Mouse (Mus musculus) liver, embryonic 11.5 days (tissue): ENCODE measurements around the gene Ccdc42. TPM values are rescaled to one million over a fixed set of nuclear protein-coding genes. Genes with fewer than 3 reads are reported as not detected.

Experiments
- ATAC-seq: fragments of 200-750 bp; cut with Nextera tagmentation; replicated peaks from 2 replicates; pipeline ENCODE4 v1.8.0; 2017; ENCODE audit warnings: moderate number of reproducible peaks, mild to moderate bottlenecking, moderate TSS enrichment, moderate library complexity; ENCODE audit not compliant: low FRiP score
- DNase-seq: peaks from one replicate; pipeline ENCODE4 v3.0.0-alpha.2; 2017; ENCODE audit warnings: low spot score
- H3K27ac ChIP-seq: fragments of 300-500 bp; sonication (generic); 2 replicates; pipeline ENCODE4 v1.5.1; 2014; ENCODE audit warnings: mild to moderate bottlenecking, low read depth, low read length, control low read depth
- H3K27me3 ChIP-seq: fragments of 300-500 bp; sonication (generic); replicated peaks from 2 replicates; pipeline ENCODE4 v1.6.1; 2014; ENCODE audit warnings: low read length, mixed read lengths; ENCODE audit not compliant: control insufficient read depth, insufficient read depth
- H3K36me3 ChIP-seq: fragments of 300-500 bp; sonication (generic); 2 replicates; pipeline ENCODE4 v1.6.1; 2014; ENCODE audit warnings: mild to moderate bottlenecking, low read length, moderate library complexity, mixed read lengths; ENCODE audit not compliant: control insufficient read depth, insufficient read depth
- H3K4me1 ChIP-seq: fragments of 300-500 bp; sonication (generic); replicated peaks from 2 replicates; pipeline ENCODE4 v1.6.1; 2014; ENCODE audit warnings: low read length, mixed read lengths; ENCODE audit not compliant: control insufficient read depth, insufficient read depth
- H3K4me2 ChIP-seq: fragments of 300-500 bp; sonication (generic); 2 replicates; pipeline ENCODE4 v1.6.1; 2014; ENCODE audit warnings: mild to moderate bottlenecking, control low read depth, moderate library complexity
- H3K4me3 ChIP-seq: fragments of 300-500 bp; sonication (generic); 2 replicates; pipeline ENCODE4 v1.5.1; 2014; ENCODE audit warnings: low read depth, low read length, control low read depth
- H3K9ac ChIP-seq: fragments of 300-500 bp; sonication (generic); 2 replicates; pipeline ENCODE4 v1.6.1; 2014; ENCODE audit warnings: low read depth, low read length, control low read depth
- H3K9me3 ChIP-seq: fragments of 300-500 bp; sonication (generic); 2 replicates; pipeline ENCODE4 v1.6.1; 2016; ENCODE audit warnings: low read length, inconsistent platforms, mixed read lengths; ENCODE audit not compliant: control insufficient read depth
- WGBS: fragments of 180-500 bp; shearing (Covaris S2); extraction: QIAGEN DNeasy Blood & Tissue Kit; methylation state at CpG from one replicate; pipeline ENCODE4 v1.1.7; 2014; 5-methylcytosine and 5-hydroxymethylcytosine counted together
- polyA plus RNA-seq: library from polyadenylated mRNA; unstranded; fragments of >200 nt; fragmentation: Nextera tagmentation; extraction: Ambion mirVana; gene quantifications from 2 replicates; pipeline ENCODE4 v1.2.1, GENCODE M21; 2014

Ccdc42 gene
- polyA plus RNA-seq, 1 experiment from 2014 or later: 0.56 TPM

- Histone ChIP-seq H3K9me3 (no peaks in the 10 kb centered on the region), H3K27me3 (no peaks in the 10 kb centered on the region), H3K4me3 (no peak overlapping the region), H3K27ac (no peak overlapping the region), H3K4me1 (no peaks in the 10 kb centered on the region), H3K36me3 (no peaks in the 10 kb centered on the region), H3K9ac (no peak overlapping the region), H3K4me2 (no peak overlapping the region)
- 40% methylated on average over 9 of the region's 9 CpGs for WGBS
- ATAC-seq (no peak), DNase-seq (peak; percentile 38)
Measured at GRCm38 (mm10) chr11:68579462-68579881, 7.3 kb upstream of the Ccdc42 start.

GRCm38 (mm10) chr11:68580566-68580965 is 6.3 kb upstream of the Ccdc42 start:
- Histone ChIP-seq H3K27me3 (no peaks in the 10 kb centered on the region), H3K4me3 (no peak overlapping the region), H3K4me1 (no peaks in the 10 kb centered on the region), H3K9ac (no peak overlapping the region), H3K27ac (no peak overlapping the region), H3K36me3 (no peaks in the 10 kb centered on the region), H3K9me3 (no peaks in the 10 kb centered on the region), H3K4me2 (no peak overlapping the region)
- WGBS: 58% methylated on average over 6 of the region's 6 CpGs
- no peak for ATAC-seq
- no peak for DNase-seq

- 87% methylated on average over 13 of the region's 13 CpGs for WGBS
- no peak overlapping the region for H3K4me3 ChIP-seq
- no peak overlapping the region for H3K4me2 ChIP-seq
- H3K9me3 ChIP-seq: no peaks in the 10 kb centered on the region
- H3K27ac ChIP-seq: no peak overlapping the region
- no peaks in the 10 kb centered on the region for H3K4me1 ChIP-seq
- DNase-seq (no peak), ATAC-seq (no peak)
- no peaks in the 10 kb centered on the region for H3K36me3 ChIP-seq
- no peaks in the 10 kb centered on the region for H3K27me3 ChIP-seq
- no peak overlapping the region for H3K9ac ChIP-seq
Measured at GRCm38 (mm10) chr11:68583225-68583624, 3.6 kb upstream of the Ccdc42 start.

- Histone ChIP-seq H3K27ac (no peak overlapping the region), H3K4me1 (no peaks in the 10 kb centered on the region), H3K9me3 (no peaks in the 10 kb centered on the region), H3K4me2 (no peak overlapping the region), H3K36me3 (no peaks in the 10 kb centered on the region), H3K27me3 (no peaks in the 10 kb centered on the region), H3K9ac (no peak overlapping the region), H3K4me3 (no peak overlapping the region)
- DNase-seq (no peak), ATAC-seq (no peak)
- WGBS: 74% methylated on average over 8 of the region's 8 CpGs
Measured at GRCm38 (mm10) chr11:68583906-68584480, 2.8 kb upstream of the Ccdc42 start.

GRCm38 (mm10) chr11:68585890-68586289 is 931 bp upstream of the Ccdc42 start:
- H3K27ac ChIP-seq: no peak overlapping the region
- ATAC-seq: no peak
- DNase-seq: no peak

GRCm38 (mm10) chr11:68589055-68589809 is 2.4 kb downstream of the Ccdc42 start:
- no peak overlapping the region for H3K4me2 ChIP-seq
- H3K36me3 ChIP-seq: no peaks in the 10 kb centered on the region
- no peaks in the 10 kb centered on the region for H3K4me1 ChIP-seq
- no peak overlapping the region for H3K9ac ChIP-seq
- WGBS: 62% methylated on average over 8 of the region's 8 CpGs
- no peaks in the 10 kb centered on the region for H3K9me3 ChIP-seq
- no peak for DNase-seq
- no peak overlapping the region for H3K4me3 ChIP-seq
- no peak for ATAC-seq
- no peaks in the 10 kb centered on the region for H3K27me3 ChIP-seq
- H3K27ac ChIP-seq: no peak overlapping the region

More at GRCm38 (mm10) chr11:68585890-68586289, 931 bp upstream of the Ccdc42 start:
- Histone ChIP-seq H3K4me2 (no peak overlapping the region), H3K4me1 (no peaks in the 10 kb centered on the region), H3K9ac (no peak overlapping the region), H3K4me3 (no peak overlapping the region), H3K36me3 (no peaks in the 10 kb centered on the region), H3K27me3 (no peaks in the 10 kb centered on the region), H3K9me3 (no peaks in the 10 kb centered on the region)
- 26% methylated on average over 3 of the region's 3 CpGs for WGBS

- Histone ChIP-seq H3K36me3 (no peaks in the 10 kb centered on the region), H3K9ac (no peak overlapping the region), H3K9me3 (no peaks in the 10 kb centered on the region), H3K4me1 (no peaks in the 10 kb centered on the region), H3K27ac (no peak overlapping the region; the same call in 1 of the 2 replicates), H3K27me3 (no peaks in the 10 kb centered on the region), H3K4me3 (no peak overlapping the region), H3K4me2 (no peak overlapping the region)
- DNase-seq: no peak
- ATAC-seq: no peak
- 28% methylated on average over 5 of the region's 5 CpGs for WGBS
Measured at GRCm38 (mm10) chr11:68591708-68592107, 4.9 kb downstream of the Ccdc42 start.

- no peaks in the 10 kb centered on the region for H3K4me1 ChIP-seq
- H3K27me3 ChIP-seq: no peaks in the 10 kb centered on the region
- H3K4me3 ChIP-seq: no peak overlapping the region
- H3K36me3 ChIP-seq: no peaks in the 10 kb centered on the region
- H3K9me3 ChIP-seq: no peaks in the 10 kb centered on the region
- ATAC-seq: no peak
- no peak overlapping the region for H3K27ac ChIP-seq
- 50% methylated on average over 3 of the region's 3 CpGs for WGBS
- no peak for DNase-seq
- no peak overlapping the region for H3K4me2 ChIP-seq
- H3K9ac ChIP-seq: no peak overlapping the region
Measured at GRCm38 (mm10) chr11:68593247-68593646, 6.4 kb downstream of the Ccdc42 start.

- ATAC-seq (no peak), DNase-seq (no peak)
- Histone ChIP-seq H3K4me1 (peaks cover 20% of the 10 kb centered on the region), H3K27me3 (no peaks in the 10 kb centered on the region; the same call in 1 of the 2 replicates), H3K36me3 (no peaks in the 10 kb centered on the region), H3K27ac (no peak overlapping the region), H3K4me2 (no peak overlapping the region), H3K9ac (no peak overlapping the region), H3K9me3 (no peaks in the 10 kb centered on the region), H3K4me3 (no peak overlapping the region)
- 78% methylated on average over 2 of the region's 2 CpGs for WGBS
Measured at GRCm38 (mm10) chr11:68597912-68598311, 11.1 kb downstream of the Ccdc42 start.
